Mouse (Mus musculus): ENCODE measurements around the gene Fam161a.

DNA sequence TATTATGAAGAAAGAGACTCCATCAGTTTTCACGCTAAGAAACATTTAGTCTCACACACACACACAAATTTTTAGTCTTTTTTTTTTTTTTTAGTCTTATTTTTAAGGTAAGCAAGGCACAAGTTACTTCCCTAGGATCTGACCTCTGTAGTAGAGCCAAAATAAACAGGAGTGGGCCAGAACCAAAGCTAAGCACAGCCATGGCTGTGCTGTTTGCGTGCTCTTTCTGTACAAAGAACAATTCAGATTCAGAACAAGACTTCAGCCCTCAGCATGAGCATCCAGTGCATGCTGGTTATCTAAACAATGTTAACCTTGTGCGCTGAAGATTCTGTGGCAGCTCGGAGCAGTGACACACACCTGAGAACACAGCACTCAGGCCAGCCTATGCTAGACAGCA, 42.9 kb upstream of the Fam161a start:
- TF ChIP-seq CTCF (IDR thresholded peaks at IDR 0.05; ENCODE audit: borderline replicate concordance, insufficient read depth, low read depth, low read length) (no peak), POLR2A (IDR thresholded peaks at IDR 0.05; ENCODE audit: borderline replicate concordance, insufficient read depth, low read length) (no peak)
